Mouse (Mus musculus) T-helper 1 cell (primary cell): ENCODE data around the gene Tle4.

Experiments
- in situ Hi-C: fragments of 300-600 bp; cut with MboI, MseI; formaldehyde crosslinking; loops from one replicate; pipeline ENCODE4 v1.15.1; 2025; ENCODE audit warnings: high pct_unique_total_duplicates

The Tle4 gene

DNA sequence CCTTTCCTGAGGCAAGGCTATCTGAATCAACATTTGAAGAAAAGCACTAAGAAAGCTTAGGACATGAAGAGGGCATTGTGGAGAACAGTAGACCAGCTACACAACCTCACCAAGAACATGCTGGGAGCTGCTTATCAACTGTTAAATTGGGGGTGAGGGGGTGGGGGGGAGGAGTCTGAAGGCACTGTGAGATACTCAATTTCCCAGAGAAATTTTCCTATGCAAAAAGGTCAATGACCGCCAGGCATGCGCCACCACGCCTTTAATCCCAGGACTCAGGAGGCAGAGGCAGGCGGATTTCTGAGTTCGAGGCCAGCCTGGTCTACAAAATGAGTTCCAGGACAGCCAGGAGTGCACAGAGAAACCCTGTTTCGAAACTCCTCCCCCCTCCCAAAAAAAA lies 65.0 kb downstream of the Tle4 start:
- in situ Hi-C loops = no loop called here

DNA sequence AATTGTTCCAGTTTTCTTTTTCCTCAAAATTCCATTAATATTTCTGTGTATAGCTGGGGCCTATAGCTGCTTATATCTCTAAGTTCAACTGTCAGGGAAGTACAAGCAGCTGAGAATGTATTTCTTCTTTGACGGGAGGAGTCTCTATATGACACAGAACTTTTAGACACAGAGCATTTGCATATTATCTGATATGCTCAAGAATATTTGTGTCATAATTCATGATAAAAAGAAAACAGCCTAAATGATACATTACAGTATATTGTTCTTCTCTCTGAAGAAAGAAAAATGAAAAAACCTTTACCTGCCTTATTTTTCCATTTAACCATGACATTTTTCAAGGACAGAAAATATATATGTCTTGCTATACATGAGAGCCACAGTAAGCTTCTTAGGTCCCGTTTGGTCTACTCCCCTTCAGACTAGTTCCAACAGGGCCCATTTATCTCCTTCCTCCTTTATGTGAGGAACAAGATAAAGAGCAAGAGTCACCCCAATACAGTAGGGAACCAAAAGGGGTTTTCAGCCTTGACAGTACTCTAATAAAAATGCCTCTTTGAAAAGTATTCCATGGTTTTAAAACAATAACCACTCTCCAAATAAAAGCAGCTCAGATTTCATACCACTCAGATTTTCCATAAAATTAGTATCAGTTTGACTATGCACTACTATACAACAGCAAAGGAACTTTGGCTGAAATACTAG lies 77.6 kb downstream of the Tle4 start:
- in situ Hi-C loops = no loop called here

DNA sequence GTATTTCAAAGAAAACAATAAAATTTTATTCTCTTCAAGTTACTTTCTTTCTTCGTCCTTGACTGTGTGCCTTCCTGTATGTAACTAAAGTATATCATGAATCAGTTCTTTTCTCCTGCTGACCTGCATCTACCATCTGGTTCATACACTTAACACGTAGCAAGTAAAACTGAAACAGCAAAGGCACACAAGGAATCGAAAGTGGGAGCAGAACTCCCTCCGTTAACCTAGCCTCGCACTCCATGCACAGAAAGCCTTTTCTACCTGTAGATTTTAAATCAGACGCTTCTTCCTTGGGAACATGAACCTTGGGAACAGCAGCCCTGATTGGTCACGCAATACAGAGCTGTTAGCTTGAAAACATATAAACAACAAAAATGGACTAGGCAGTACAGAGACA lies 78.7 kb downstream of the Tle4 start:
- in situ Hi-C loops = no loop called here

DNA sequence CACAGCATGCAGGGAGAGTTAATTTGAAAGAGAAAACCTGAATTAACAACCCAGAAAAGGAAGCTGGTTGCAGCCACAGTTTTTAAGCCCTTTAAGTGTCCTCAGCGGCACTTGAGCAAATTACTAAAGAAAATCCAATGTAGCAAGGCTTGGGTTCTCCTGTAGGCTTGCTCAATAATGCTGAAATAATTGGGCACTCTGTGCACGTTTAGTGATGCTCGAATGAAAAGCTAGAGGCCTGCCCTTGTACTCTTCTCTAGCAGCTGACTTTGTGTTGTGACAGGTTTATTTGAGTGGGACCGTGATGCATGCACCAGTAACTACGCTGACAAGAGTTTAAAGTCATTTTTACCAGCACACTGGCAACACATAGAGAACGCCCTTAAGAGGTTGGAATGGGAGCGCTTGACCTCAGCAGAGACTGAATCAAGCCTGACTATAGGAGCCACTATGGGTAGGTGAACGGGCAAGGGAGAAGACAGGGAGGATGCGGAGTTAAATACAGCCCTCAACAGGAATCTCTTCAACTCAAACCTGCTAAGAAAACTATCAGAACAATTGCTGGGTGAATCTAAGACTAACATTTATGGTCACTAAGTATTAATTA lies 79.3 kb downstream of the Tle4 start:
- in situ Hi-C loops = no loop called here

DNA sequence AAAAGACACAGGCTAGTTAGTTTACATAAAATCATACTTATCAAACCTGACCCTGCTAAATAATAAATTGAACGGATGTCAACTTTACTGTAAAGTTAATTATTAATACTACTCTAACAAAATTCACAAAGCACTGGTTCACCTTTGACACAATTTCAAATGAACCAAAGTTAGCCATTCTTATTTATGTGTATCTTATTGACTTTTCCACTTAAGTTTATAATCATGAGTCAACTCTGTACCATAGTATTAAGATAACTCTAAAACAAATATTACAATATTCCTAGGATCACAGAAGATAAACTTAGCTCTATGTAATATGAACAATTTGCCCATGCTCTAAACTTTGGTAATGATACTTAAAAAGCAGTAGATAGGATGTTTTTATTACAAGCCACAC lies 81.4 kb downstream of the Tle4 start:
- in situ Hi-C loops = no loop called here

DNA sequence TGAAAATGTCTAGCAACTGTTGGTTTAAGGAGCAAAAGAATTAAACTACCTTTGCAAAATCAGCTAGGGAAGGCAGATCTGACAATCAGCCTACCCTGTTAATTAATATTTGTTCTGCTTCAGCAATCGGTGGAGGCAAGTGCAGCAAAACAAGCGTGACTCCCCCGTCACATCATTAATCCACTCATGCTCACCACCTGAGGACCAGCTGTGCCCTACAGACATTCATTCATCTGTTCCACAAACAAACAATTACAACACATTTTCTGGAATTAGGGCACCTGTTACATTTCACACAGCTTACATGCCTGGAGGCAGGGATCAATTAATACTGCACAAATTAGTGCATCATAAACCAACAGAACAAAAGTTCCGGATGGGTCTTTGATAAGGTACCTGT lies 89.0 kb downstream of the Tle4 start:
- in situ Hi-C loops = no loop called here

DNA sequence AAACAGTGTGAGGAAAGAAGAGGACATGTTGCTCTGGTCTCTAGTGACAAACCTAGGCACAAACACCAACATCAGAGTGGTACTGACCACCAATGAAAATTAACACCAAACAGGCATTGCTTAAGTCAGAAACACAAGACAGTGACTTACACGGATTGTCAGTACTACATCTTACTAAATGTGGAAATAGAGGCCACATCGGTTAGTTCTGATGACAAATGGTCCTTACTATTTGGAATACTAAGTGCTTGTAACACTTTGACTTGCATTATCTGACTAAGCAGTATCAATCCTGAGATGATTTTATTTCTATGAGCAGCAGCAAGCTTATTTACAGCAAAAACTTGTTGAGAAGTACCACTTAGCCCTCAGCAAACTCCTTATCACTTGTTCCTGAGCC lies 89.9 kb downstream of the Tle4 start:
- in situ Hi-C loops = no loop called here

DNA sequence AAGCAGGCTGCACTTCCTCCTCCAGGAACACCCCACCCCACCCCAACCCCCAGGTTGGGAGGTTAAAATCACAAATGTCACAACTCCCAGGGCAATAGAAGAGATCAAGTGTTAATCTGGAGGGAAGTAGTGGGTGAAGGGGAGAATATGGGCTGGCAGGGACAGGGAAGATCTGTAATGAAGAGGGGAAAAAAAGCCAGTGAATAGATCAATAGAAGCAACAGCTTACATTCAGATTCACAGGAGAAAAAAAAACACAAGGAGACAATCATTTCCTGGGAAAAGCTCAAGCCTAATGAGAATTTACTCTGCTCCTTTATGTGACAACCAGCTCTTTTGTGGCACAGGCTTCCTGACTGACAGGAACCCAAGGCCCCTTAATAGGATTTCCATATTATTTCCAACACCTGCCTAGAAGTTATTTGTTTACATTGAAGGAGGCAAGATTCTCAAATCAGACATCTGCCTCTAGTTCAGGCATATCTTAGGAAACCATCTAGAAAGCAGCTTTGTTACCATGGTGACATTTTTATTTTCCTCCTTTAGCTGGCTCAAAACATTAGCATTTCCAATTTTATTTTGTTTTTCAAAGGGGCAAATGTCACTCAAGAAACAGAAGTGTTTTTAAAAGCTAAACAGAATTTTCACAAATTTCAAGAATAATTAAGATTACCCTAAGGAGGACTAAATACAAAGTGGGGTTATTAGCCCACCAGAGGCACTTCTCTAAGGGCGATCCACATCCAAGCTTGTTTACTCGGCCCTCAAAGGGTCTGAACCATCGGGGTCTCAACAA lies 90.8 kb downstream of the Tle4 start:
- in situ Hi-C loops = no loop called here

DNA sequence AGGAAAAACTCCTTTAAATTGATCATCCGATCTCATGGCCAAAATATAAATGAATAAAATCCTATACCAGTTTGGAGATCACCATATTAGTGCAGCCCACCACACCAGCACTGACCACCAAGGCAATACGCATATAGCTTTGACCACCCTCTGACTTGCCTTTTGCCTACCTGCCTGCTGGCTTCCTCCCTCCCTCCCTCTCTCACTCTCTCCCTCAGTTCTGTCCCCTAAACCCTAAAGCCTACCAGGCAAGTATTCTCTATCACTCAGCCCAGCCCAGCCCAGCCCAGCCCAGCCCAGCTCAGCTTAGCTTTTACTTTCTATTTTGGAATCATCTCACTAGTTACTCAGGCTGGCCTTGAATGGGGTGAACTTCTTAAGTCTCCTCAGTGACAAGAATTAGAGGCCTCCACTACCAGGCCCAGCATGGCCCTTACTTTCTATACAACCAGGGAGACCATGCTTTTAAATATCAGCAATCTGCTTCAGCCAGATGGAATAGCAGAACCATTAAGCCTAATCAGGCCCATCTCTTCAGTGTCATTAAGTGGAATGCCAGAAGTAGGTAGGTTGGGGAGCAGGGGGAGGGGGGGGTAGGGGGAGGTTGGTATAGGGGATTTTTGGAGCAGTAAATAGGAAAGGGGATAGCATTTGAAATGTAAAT lies 91.8 kb downstream of the Tle4 start:
- in situ Hi-C loops = no loop called here

DNA sequence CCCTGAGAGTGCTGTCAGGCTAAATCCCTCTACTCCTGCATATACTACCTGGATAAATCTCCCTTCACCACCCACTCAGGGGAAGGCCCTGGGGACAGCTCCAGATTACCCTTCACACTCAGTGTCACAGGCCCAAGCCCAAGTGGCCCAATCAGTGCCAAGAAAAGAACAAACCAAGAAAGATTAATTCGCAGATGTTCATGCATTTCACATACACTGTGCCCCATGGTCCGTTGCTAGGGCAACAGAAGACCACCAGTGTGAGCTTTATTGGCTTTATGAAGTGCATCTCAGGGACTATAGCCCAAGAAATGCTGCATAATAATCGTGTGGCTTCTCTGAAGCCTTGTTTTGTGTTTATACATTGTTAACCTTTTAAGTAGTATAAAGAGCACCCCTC lies 92.5 kb downstream of the Tle4 start:
- in situ Hi-C loops = no loop called here

DNA sequence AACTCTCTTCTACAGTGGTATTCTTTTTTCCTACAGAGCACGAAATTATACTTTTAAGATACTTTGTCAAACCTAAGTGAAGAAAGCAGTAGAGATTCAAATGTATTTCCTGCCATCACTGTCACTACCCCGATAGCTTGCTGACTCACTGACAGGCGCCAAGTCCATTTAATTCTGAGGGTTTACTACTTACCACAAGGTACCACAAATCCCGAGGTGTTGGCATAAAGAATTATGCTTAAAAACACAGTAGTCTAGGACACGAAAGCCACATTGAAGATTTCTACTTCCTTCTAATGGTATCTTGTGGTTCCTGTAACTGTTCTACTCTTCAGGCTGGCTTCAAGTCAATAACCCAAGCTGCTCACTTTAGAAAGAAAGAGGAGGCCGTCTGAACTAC lies 94.0 kb downstream of the Tle4 start:
- in situ Hi-C loops = no loop called here

DNA sequence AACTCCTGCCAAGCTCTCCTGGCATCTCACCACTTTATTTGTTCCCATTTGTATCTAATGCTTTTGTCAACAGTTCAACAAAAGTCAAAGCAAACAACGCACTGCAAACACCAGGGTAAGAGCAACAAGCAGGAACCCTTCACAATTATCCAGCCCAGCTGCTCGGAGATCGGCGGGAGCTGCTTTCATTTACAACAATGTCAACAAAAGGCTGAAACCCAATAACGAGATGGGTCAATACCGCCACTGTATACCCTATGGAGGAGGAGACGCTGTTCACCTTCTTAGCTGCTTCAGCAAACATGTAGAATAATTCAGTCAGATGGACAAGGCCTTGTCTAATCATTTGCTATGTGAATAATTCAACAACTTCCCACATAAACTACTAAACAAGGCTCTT lies 95.6 kb downstream of the Tle4 start:
- in situ Hi-C loops = no loop called here

DNA sequence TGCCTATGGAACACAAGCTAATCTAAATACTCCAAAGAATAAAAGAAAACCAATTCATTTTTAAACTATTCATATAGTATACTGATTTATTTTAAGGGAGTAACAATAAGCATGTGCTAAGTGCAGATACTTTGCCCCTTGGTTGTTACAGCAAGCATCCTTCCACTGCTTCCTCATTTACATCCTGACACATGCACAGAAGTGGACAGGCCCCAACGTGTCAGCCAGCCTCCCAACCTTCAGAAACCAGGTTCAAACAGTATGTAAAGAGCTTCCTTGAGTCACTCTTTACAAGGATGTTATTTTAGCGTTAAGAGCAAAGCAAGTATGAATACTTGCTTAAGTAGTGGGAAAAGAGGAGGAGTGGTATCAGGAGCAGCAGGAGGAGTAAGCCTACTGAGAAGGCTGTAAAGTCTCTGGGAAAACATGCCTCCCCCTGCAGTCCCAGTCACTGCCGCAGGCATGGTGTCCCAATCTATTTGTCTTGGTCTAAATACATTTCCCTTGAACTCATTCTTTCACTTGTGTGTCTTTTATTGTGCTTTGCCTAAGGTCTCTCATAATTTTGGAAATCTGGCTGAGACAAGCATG lies 97.9 kb downstream of the Tle4 start:
- in situ Hi-C loops = no loop called here

DNA sequence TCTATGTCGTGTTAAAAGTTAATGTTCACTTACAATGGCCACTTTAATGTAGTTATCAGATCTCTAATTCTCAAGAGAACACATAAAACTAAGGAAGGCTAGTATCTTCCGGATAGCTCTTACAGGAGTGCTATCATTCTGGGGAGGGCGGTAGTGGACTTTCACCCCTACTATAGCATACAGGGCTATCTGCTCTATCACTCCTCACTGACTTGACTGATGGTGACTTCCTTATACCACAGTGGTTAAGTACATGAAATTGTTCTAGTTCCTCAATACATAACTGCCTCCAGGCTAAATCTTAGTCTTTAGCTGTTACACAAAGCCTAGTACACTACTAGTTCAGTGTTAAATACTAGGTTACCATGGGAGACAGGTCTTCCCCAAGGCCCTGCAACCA lies 104.8 kb downstream of the Tle4 start:
- in situ Hi-C loops = no loop called here

DNA sequence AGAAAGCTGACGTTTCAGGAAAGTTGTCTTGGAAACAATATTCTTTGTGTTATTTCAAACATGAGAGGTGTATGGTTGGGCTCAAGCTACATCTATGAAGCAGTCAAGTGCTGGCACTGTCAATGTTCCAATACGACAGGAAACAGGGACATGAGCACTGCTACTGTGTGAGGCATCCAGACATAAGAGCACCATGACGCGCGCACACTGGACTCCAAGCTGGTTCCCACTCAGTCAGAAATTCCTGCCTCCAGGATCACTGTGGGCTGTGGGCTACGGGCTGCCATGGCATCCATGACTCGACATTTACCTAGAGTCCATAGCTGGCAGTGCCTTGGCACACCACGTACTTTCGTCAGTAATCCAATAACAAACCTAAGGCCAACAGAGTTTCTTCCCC lies 110.7 kb downstream of the Tle4 start:
- in situ Hi-C loops = no loop called here

DNA sequence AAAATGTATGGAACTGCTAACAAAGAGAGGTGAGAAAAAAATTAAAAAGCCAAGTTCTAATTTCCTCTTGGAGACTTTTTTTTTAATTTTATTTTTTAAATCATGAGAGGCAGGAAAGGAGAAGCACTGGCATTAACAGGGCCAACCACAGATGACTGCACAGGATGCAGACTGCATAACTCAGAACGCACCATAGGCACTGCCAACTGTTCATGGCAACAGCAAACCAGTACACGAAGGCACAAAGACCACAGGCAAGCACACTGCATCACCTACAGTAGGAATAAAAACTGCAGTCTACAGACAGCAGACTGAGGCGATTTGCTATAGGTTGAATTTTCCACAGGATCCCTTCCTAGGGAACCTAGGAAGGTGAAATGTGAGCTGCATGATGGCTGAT lies 112.7 kb downstream of the Tle4 start:
- in situ Hi-C loops = no loop called here

DNA sequence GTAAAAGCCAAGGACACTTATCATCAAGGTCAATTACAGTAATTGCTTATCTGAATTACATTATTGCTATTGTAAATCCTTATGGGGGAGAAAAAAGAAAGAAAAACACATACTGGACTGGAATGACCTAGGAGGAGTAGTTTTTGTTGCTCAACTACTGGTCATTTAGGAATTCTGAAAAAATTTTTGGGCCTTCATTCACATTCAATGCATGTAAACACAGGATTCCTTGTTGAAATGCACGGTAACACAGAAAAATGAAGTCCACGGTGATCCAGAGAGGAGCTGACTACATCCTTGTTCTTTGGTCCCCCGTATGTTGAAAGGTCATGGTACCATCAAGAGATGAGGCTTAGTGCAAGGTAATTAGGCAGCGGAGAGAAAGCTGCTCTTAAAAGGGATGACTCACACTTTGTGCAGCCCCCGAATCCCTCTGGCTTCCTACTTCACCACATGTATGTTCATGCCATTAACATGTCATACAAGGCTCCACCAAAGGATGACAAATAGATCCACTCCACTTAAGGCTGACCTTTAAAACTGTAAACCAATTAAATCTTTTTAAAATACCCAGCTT lies 115.2 kb downstream of the Tle4 start:
- in situ Hi-C loops = no loop called here

DNA sequence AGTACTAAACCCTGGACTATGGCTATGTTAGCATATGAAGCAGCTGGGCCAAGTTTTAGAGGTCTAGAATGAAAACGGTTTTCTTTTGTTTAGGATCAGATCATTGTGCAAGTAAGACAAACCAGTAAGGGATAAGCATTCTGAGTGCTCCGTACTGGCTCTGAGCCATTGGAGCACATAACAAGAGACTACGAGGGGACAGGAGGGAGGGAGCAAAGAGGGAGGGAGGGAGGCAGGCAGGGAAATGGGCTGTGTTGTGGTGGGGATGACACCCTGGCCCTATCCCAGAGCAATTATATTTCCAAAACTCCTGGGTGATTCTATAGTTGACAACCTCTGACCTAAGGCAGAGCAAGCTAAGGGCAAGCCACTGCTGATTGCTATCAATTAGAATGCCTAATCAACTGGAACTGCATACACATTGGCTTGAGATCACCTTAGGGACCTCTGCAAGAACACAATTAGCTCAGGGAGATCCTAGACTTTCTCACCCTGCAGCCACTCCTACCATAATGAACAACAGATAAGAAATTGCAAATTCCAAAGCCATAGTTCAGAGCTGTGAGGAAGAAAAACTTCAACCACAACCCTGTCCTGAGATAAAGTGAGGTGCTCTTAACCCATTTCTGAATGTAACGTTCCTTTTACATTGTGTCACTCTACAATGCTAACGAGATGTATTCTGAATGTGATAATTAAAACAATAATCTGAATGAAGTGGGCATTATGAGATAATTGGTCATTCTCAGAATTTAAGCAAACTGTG lies 115.9 kb downstream of the Tle4 start:
- in situ Hi-C loops = no loop called here

DNA sequence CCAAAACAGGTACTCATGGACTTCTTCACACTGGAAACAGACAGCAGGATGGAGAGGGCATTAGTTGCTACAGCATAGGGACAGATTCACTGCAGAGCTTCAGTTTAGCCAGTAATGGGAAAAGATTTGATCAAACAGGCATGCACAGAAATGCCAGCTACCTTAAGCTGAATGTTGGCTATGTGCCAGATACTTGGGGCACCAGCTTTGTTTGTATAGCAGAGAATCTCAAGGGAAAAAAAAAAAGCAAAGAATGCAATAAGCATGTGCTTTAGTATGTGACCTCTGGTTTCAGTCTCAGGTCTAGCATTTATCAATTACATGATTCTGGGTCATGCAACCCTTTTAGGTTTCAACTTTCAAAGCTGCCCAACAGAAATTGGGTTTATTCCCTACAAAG lies 118.1 kb downstream of the Tle4 start:
- in situ Hi-C loops = no loop called here

DNA sequence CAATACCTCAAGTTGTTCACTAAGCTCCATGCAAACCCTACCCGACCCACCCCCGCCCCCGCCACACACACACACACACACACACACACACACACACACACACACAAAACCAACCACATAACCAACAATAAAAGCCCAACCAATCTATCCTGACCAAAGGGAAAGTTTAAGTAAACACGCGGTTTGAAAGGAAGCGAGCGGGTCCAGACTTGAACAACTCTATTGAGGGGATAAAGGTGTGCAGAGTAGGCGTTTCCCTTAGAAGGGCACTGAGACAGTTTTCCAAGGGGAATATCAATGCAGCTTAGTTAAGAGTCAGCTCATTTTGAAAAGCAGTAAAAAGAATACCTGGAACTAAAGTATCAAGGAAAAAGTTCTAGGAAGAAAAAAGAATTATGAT lies 128.5 kb downstream of the Tle4 start:
- in situ Hi-C loops = no loop called here

DNA sequence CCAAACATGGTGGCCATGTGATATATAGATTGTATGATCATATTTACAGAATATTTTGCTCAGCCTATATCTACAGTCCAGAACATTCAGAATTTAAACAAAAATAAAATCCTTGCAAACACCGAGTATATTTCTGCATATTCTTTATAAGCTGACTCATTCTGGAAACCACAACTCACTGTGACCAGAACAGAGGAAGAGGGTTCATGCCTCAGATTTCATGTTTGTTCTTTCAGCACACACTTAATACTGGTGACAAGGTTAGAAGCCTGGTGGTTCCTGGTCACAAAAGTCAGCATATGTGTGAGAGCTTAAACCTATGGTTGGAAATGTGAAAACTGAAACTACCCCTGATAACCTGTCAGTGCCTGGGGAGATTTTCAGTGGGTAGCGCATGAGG lies 129.1 kb downstream of the Tle4 start:
- in situ Hi-C loops = no loop called here
